Mouse (Mus musculus) thymus, postnatal 0 days (tissue): Measurements from ENCODE around the gene Abhd6. TPM values are rescaled to one million over a fixed set of nuclear protein-coding genes. Genes with fewer than 3 reads are reported as not detected.

Experiments used
- DNase-seq: peaks from one replicate; pipeline ENCODE4 v3.0.0-alpha.2; 2015; ENCODE audit warnings: low spot score
- polyA plus RNA-seq: library from polyadenylated mRNA; unstranded; fragments of >200 nt; fragmentation: Nextera tagmentation; extraction: Ambion mirVana; gene quantifications from 2 replicates; pipeline ENCODE4 v1.2.1, GENCODE M21; 2015

The Abhd6 gene
- polyA plus RNA-seq, 1 experiment from 2014 or later: 30.7 TPM

GRCm38 (mm10) chr14:8059938-8060337, 57.2 kb downstream of the Abhd6 start:
- DNase-seq: no peak

GRCm38 (mm10) chr14:8062076-8062475, 59.4 kb downstream of the Abhd6 start:
- no peak for DNase-seq

GRCm38 (mm10) chr14:8062537-8063301, 60.0 kb downstream of the Abhd6 start:
- no peak for DNase-seq

- no peak for DNase-seq
Observed at GRCm38 (mm10) chr14:8063835-8064785, 61.4 kb downstream of the Abhd6 start.

GRCm38 (mm10) chr14:8080165-8080679, 77.5 kb downstream of the Abhd6 start, which contains the start of gene Rpp14:
TSS of gene Rpp14 (plus strand) at chr14:8080367.
- DNase-seq: peak; percentile 96

GRCm38 (mm10) chr14:8080718-8081117, 78.0 kb downstream of the Abhd6 start:
- no peak for DNase-seq

DNA sequence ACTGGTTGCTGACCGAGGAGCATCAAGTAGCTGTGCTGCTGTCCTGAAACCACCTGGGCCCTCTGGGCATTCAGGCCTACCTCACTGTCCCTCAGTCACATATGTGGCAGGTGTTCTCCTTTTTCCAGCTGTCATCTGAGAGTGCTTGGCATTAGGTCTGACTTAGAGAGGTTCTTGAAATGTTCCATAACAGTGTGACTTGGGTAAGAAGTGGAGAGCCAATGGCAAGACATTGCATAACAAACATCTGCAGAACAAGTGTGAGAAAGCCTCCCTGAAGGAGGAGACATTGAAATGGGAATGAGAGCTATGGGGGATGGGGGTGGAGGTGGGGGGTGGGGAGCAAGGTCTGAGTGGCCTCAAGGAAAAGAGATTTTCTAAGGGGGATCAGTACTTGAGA, 80.2 kb downstream of the Abhd6 start:
- no peak for DNase-seq

GRCm38 (mm10) chr14:8089016-8089415, 86.3 kb downstream of the Abhd6 start:
- no peak for DNase-seq

GRCm38 (mm10) chr14:8092573-8092972, 89.9 kb downstream of the Abhd6 start:
- peak; percentile 73 for DNase-seq

DNA sequence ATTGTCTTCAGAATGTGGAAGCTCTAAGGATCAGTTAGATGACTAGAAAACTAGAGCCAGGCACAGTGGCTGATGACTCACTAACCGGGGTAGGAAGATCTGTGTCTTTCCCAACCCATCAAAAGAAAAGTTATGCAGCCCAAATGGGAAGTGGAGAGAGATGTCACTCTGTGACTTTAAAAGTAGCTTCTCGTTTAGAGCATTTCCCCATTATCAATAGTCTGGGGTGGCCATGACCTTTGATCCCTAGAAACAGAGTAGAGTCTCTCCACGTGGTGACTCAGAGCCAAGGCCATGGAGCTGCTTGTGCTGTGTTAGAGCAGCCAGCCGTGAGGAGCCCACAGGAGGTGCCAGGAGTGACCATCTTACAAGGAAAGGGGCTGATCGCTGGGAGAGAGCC, 90.7 kb downstream of the Abhd6 start:
- DNase-seq: no peak

GRCm38 (mm10) chr14:8094931-8095561, 92.3 kb downstream of the Abhd6 start:
- no peak for DNase-seq

DNA sequence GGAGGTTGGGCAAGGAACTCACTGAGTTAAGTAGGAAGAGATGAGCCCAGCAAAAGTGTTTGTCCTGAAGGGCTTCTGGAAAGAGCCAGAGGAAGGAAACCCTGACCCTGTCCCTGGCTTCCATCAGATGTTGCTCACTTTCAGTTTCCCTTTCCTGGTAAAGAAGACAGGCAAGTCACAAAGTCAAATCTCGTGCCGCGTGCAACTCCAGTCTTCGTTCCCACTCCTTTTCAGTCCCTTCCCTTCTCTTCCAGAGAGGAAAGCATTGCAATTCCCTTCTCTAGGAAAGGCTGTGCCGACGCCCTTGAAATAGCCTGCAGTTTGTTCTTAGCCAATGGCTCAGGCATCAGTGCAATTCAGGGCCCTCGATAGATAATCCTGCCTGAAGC, 92.9 kb downstream of the Abhd6 start:
- no peak for DNase-seq

- peak; percentile 91 for DNase-seq
Observed at GRCm38 (mm10) chr14:8097978-8098686, 95.4 kb downstream of the Abhd6 start, which contains the start of gene Pxk. TSS of gene Pxk (plus strand) at chr14:8098211.

DNA sequence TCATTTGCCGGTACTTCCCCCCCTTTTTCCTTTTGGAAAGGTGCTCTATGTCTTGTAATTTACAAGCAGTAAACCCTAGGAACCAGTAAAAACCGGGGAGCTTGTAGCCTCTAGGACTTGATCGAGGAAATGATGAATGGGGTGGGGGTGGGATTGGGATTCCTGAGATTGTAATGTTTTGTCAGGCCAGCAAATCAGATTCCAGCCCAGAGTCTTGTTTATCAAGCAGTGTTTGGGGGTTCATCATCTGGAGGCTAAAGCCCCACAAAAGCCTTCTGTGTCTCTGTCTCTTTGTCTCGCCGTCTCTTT, 95.9 kb downstream of the Abhd6 start:
- no peak for DNase-seq

GRCm38 (mm10) chr14:8099561-8100021, 96.9 kb downstream of the Abhd6 start:
- DNase-seq: peak; percentile 17

- DNase-seq: no peak
Observed at GRCm38 (mm10) chr14:8101886-8102285, 99.2 kb downstream of the Abhd6 start.

DNA sequence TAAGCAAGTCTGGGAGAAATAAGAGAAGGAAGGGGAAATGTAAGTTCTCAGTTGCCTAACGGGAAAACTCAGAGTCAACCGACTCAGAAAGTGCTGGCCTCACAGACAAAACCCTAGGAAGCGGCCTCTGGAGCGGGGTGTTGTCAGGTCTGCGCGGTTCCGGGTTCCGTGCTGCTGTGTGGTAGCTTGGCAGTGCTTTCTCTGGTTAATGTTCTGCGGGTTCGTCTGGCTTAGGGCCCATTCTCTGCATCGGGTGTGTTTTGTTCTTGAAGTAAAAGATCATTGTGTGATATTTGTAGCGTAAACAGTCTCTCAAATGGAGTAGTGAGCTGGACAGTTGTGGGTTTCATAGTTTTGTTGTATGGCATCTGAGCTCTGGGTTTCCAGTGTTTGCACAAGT, 100.0 kb downstream of the Abhd6 start:
- no peak for DNase-seq
